Mouse (Mus musculus): ENCODE measurements at regions not wholly inside any gene's neighbourhood (a gene's known extent, or its start where the extent isn't known, plus 50 kb on each side); places are given as distances from the start of the nearest gene placed in this dataset.
A peak's percentile ranks its signal among the peaks of the same experiment; 100 is the strongest.

DNA sequence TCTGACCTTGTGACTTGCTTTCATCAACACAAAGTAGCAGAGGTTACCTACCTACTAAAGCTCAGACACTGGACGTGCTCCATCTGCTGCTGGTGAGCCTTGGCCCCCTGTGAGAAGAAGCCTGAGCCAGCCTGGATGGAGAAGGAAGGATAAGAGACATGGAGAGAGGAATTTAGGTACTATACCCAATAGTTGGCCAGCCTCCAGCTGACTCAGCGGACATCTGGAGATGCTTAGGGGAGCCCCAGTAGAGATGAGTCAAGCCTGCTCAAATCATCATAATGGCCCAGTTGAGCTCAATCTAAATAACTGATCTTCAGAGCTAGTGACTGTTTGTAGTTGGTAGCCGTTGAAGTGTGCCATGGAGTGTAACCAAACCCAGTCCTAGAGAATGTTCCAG, 53.7 kb upstream of the Ripply2 start:
- H3K4me1 ChIP-seq (ENCODE audit: control insufficient read depth, insufficient read depth, low read length) = no peaks in the 10 kb centered on the region
- WGBS = 71% methylated on average over 3 of the region's 3 CpGs
- no peak for TF ChIP-seq POLR2A (IDR thresholded peaks at IDR 0.05; ENCODE audit: borderline replicate concordance, control insufficient read depth, low read depth, low read length)
- TF ChIP-seq CTCF (IDR thresholded peaks at IDR 0.05; ENCODE audit: control insufficient read depth, insufficient read depth, low read length) = no peak
- H3K27ac ChIP-seq (ENCODE audit: control insufficient read depth, insufficient read depth, low read depth, low read length, poor library complexity) = no peak overlapping the region
- no peak overlapping the region for H3K4me3 ChIP-seq (replicated peaks; ENCODE audit: control insufficient read depth, low read depth, low read length)

DNA sequence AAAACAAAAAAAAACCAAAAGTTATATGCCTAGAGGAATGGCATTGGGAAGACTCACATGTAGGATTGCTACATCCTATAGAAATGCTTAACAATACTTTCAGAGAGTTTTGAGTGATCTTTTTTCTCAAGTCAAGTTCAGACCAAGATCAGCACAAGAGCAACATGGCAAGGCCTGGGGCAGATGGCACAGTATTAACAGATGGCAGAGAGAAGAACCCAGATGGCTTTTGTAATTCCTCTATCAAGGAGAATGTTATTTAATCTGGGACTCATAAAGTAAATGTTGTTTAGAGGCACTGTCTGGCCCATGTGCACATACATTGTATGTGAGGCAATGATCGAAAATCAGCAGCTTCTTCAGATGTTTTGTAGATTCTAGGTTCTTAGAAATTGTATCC, 58.3 kb upstream of the Ripply2 start:
- no peak overlapping the region for H3K27ac ChIP-seq (ENCODE audit: control insufficient read depth, insufficient read depth, low read depth, low read length, poor library complexity)
- no peak for TF ChIP-seq POLR2A (IDR thresholded peaks at IDR 0.05; ENCODE audit: borderline replicate concordance, control insufficient read depth, low read depth, low read length)
- no peak for TF ChIP-seq CTCF (IDR thresholded peaks at IDR 0.05; ENCODE audit: control insufficient read depth, insufficient read depth, low read length)
- H3K4me3 ChIP-seq (replicated peaks; ENCODE audit: control insufficient read depth, low read depth, low read length) = no peak overlapping the region
- no peaks in the 10 kb centered on the region; the same call in 1 of the 2 replicates for H3K4me1 ChIP-seq (ENCODE audit: control insufficient read depth, insufficient read depth, low read length)
- 67% methylated on average over 1 of the region's 1 CpGs for WGBS

DNA sequence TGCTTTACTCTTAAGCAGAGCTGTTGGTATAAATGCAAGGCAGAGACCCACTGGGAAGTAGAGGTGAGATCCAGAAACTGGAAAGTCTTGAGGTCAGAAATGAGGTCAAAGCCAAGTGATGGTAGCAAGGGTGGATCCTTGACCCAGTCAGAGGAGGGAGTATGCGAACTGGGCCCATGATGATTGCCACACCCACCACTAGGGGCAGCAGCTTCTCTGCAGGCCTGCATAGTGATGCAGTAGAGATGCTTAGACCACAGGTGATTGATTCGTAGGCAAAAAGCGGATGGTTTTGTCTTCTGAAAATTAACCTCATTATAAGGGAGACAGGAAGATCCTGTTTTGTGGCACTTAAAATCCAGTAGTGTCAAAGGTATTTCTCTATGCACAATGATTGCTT, 59.6 kb upstream of the Ripply2 start:
- H3K4me3 ChIP-seq (replicated peaks; ENCODE audit: control insufficient read depth, low read depth, low read length) = no peak overlapping the region

DNA sequence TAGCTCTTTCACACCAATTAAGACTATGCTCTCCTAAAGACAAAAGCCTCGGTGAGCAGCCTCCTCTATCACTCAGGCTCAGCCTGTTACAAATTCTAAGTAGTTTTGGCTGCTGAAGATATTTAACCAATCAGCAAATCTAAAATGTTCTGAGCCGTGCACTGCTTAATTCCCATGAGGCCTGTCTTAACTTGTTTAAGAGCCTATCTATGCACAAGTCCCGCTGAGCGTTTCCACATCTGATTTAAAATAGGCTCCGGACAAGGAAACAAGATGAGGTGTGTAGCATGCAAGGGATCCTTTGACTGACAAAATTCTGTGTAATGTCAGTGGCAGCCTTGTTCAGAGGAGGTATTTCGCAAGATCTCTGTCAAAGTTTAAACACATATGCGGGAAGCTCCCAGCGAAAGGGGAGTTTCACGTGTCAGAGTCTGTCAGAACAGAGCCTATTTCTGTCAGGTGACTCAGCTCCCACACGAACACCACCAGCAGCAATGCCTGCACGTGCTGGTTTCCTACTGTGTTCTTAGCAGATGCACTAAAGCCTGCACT, 63.3 kb upstream of the Ripply2 start:
- Histone ChIP-seq H3K27ac (ENCODE audit: control insufficient read depth, insufficient read depth, low read depth, low read length, poor library complexity) (no peak overlapping the region), H3K4me1 (ENCODE audit: control insufficient read depth, insufficient read depth, low read length) (no peaks in the 10 kb centered on the region; the same call in 1 of the 2 replicates), H3K4me3 (replicated peaks; ENCODE audit: control insufficient read depth, low read depth, low read length) (no peak overlapping the region)
- TF ChIP-seq POLR2A (IDR thresholded peaks at IDR 0.05; ENCODE audit: borderline replicate concordance, control insufficient read depth, low read depth, low read length) (no peak), CTCF (IDR thresholded peaks at IDR 0.05; ENCODE audit: control insufficient read depth, insufficient read depth, low read length) (no peak)
- WGBS = 60% methylated on average over 11 of the region's 11 CpGs

More for the DNA sequence above, 59.6 kb upstream of the Ripply2 start:
- no peak for TF ChIP-seq POLR2A (IDR thresholded peaks at IDR 0.05; ENCODE audit: borderline replicate concordance, control insufficient read depth, low read depth, low read length)
- TF ChIP-seq CTCF (IDR thresholded peaks at IDR 0.05; ENCODE audit: control insufficient read depth, insufficient read depth, low read length) = peak; percentile 33; the same call in 1 of the 2 replicates
- Histone ChIP-seq H3K27ac (ENCODE audit: control insufficient read depth, insufficient read depth, low read depth, low read length, poor library complexity) (no peak overlapping the region), H3K4me1 (ENCODE audit: control insufficient read depth, insufficient read depth, low read length) (no peaks in the 10 kb centered on the region; the same call in 1 of the 2 replicates)
- 79% methylated on average over 3 of the region's 3 CpGs for WGBS

DNA sequence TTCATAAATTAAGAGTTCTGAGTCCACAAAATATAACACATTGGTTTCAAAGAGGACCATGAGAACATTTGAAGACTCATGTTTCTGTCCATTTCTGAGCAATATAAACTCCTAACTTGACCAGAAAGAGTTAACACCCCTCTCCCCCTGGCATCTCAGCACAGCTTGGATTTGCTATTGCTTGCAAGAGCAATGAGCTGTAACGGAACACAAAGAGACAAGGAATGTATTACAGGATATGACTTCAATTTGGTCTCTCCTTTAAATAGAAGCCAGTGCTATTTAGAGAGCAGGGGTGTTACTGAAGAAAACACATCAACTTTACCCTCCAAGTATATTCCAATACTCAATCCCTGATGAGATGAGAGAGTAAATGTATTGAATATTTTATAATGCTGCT, 65.5 kb upstream of the Ripply2 start:
- no peak overlapping the region for H3K27ac ChIP-seq (ENCODE audit: control insufficient read depth, insufficient read depth, low read depth, low read length, poor library complexity)
- H3K4me1 ChIP-seq (ENCODE audit: control insufficient read depth, insufficient read depth, low read length) = no peaks in the 10 kb centered on the region; the same call in 1 of the 2 replicates
- no peak overlapping the region for H3K4me3 ChIP-seq (replicated peaks; ENCODE audit: control insufficient read depth, low read depth, low read length)
- 26% methylated on average over 1 of the region's 1 CpGs for WGBS
- TF ChIP-seq POLR2A (IDR thresholded peaks at IDR 0.05; ENCODE audit: borderline replicate concordance, control insufficient read depth, low read depth, low read length) (no peak), CTCF (IDR thresholded peaks at IDR 0.05; ENCODE audit: control insufficient read depth, insufficient read depth, low read length) (no peak)

DNA sequence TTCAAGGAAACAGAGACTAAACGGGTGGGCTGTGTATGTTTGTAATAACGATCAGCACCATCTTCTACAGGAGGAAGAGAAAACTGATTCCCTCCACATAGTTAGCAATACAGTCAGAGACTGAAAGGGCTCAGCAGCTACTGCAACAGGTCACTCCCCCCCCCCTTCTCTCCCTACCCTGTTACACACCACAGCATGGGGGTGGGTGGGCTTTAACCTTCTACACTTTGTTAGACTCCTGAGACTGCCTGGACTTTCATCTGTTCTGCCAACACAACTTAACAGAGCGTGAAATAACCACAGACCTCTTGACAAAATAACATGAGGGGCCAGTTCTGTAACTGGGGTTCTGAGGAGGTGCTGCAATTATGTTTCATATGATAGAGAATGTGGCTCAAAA, 50.7 kb upstream of the Snap91 start:
- H3K27ac ChIP-seq (ENCODE audit: control insufficient read depth, insufficient read depth, low read depth, low read length, poor library complexity) = no peak overlapping the region
- 70% methylated on average over 3 of the region's 3 CpGs for WGBS
- H3K4me3 ChIP-seq (replicated peaks; ENCODE audit: control insufficient read depth, low read depth, low read length) = no peak overlapping the region
- no peaks in the 10 kb centered on the region for H3K4me1 ChIP-seq (ENCODE audit: control insufficient read depth, insufficient read depth, low read length)
- TF ChIP-seq CTCF (IDR thresholded peaks at IDR 0.05; ENCODE audit: control insufficient read depth, insufficient read depth, low read length) (no peak), POLR2A (IDR thresholded peaks at IDR 0.05; ENCODE audit: borderline replicate concordance, control insufficient read depth, low read depth, low read length) (no peak)
